Mouse (Mus musculus) CH12.LX (cell line): ENCODE data around the gene Ascl1. TPM values are rescaled to one million over a fixed set of nuclear protein-coding genes. Genes with fewer than 3 reads are reported as not detected.

Source experiments
- DNase-seq: peaks from one replicate; pipeline ENCODE4 v3.0.0-alpha.2; 2013; ENCODE audit errors: extremely low read depth
- H3K27ac ChIP-seq: 2 replicates; pipeline ENCODE4 v1.5.1; 2012; ENCODE audit warnings: low read depth, mild to moderate bottlenecking, control low read depth, moderate library complexity; ENCODE audit not compliant: insufficient read depth
- H3K27me3 ChIP-seq: replicated peaks from 2 replicates; pipeline ENCODE3; 2012; ENCODE audit warnings: inconsistent platforms
- H3K36me3 ChIP-seq, 2 experiments: replicated peaks in 1 of 2; 2 replicates each; pipeline versions ENCODE3 to v1.6.1; 2012; ENCODE audit warnings: inconsistent platforms in 1 of 2, low read length in 1 of 2, mild to moderate bottlenecking in 1 of 2, mixed read lengths in 1 of 2, moderate library complexity in 1 of 2; ENCODE audit not compliant: control insufficient read depth in 1 of 2, insufficient read depth in 1 of 2
- H3K4me1 ChIP-seq, 2 experiments: 2 replicates each; pipeline ENCODE4 v1.6.1; 2012; ENCODE audit warnings: inconsistent platforms in 1 of 2, moderate library complexity in 1 of 2; ENCODE audit not compliant: insufficient read depth in 2 of 2, control insufficient read depth in 1 of 2
- H3K4me2 ChIP-seq: 2 replicates; pipeline ENCODE4 v1.6.1; 2012; ENCODE audit warnings: low read depth, mild to moderate bottlenecking, control low read depth; ENCODE audit not compliant: poor library complexity, insufficient read depth, severe bottlenecking
- H3K4me3 ChIP-seq, 3 experiments: fragments of 150-350 bp in 1 of 3; sonication (generic) in 1 of 3; replicated peaks in 1 of 3; 2 replicates each; pipeline versions ENCODE3 to v1.5.1; 2011 to 2012; ENCODE audit warnings: low read depth in 2 of 3, low read length in 2 of 3, mild to moderate bottlenecking in 2 of 3, moderate library complexity in 2 of 3, control low read depth in 1 of 3, improper control_type of control experiment in 1 of 3, inconsistent platforms in 1 of 3, mixed read lengths in 1 of 3; ENCODE audit not compliant: poor library complexity in 1 of 3
- H3K79me2 ChIP-seq: replicated peaks from 2 replicates; pipeline ENCODE4 v1.6.1; 2012; ENCODE audit warnings: mild to moderate bottlenecking, moderate library complexity; ENCODE audit not compliant: control insufficient read depth, poor library complexity, insufficient read depth, severe bottlenecking; ENCODE audit errors: extremely low read depth
- H3K9ac ChIP-seq: 2 replicates; pipeline ENCODE4 v1.6.1; 2012; ENCODE audit warnings: low read depth, mild to moderate bottlenecking, control low read depth, moderate library complexity; ENCODE audit not compliant: insufficient read depth
- H3K9me3 ChIP-seq: replicated peaks from 2 replicates; pipeline ENCODE3; 2012; ENCODE audit warnings: low read length, inconsistent platforms, mixed read lengths
- BHLHE40 ChIP-seq: IDR thresholded peaks from 2 replicates; pipeline ENCODE4 v1.6.1; 2011; ENCODE audit warnings: mild to moderate bottlenecking, low read depth, low read length, improper control_type of control experiment
- CTCF ChIP-seq, 2 experiments: IDR thresholded peaks in 1 of 2; conservative IDR thresholded peaks in 1 of 2; 2 replicates each; pipeline ENCODE4 v1.5.1; 2011 to 2012; ENCODE audit warnings: low read depth in 2 of 2, low read length in 2 of 2, improper control_type of control experiment in 1 of 2, inconsistent platforms in 1 of 2, mild to moderate bottlenecking in 1 of 2, moderate library complexity in 1 of 2
- ETS1 ChIP-seq: conservative IDR thresholded peaks from 2 replicates; pipeline ENCODE4 v1.6.1; 2012; ENCODE audit warnings: low read depth, mild to moderate bottlenecking, inconsistent platforms, low read length, improper control_type of control experiment, moderate library complexity
- GABPA ChIP-seq: IDR thresholded peaks from 2 replicates; pipeline ENCODE4 v1.6.1; 2012; ENCODE audit warnings: low read depth, low read length, improper control_type of control experiment, inconsistent platforms; ENCODE audit not compliant: insufficient replicate concordance
- HCFC1 ChIP-seq: IDR thresholded peaks from 2 replicates; pipeline ENCODE4 v1.6.1; 2012; ENCODE audit warnings: low read depth, mild to moderate bottlenecking, inconsistent platforms, low read length, improper control_type of control experiment
- KAT2A ChIP-seq: IDR thresholded peaks from 2 replicates; pipeline ENCODE4 v1.6.1; 2012; ENCODE audit warnings: low read length, improper control_type of control experiment, inconsistent platforms; ENCODE audit not compliant: insufficient replicate concordance
- MAFK ChIP-seq: IDR thresholded peaks from 2 replicates; pipeline ENCODE4 v1.6.1; 2011; ENCODE audit warnings: low read length, improper control_type of control experiment; ENCODE audit not compliant: insufficient replicate concordance
- MAX ChIP-seq: IDR thresholded peaks from 2 replicates; pipeline ENCODE4 v1.6.1; 2011; ENCODE audit warnings: low read length, improper control_type of control experiment
- MAZ ChIP-seq: IDR thresholded peaks from 2 replicates; pipeline ENCODE4 v1.6.1; 2012; ENCODE audit warnings: low read depth, mild to moderate bottlenecking, inconsistent platforms, low read length, improper control_type of control experiment, moderate library complexity
- MXI1 ChIP-seq: IDR thresholded peaks from 2 replicates; pipeline ENCODE4 v1.6.1; 2011; ENCODE audit warnings: mild to moderate bottlenecking, low read depth, low read length, improper control_type of control experiment
- NELFE ChIP-seq: IDR thresholded peaks from 2 replicates; pipeline ENCODE4 v1.6.1; 2011; ENCODE audit warnings: low read depth, low read length, improper control_type of control experiment
- POLR2A ChIP-seq: IDR thresholded peaks from 2 replicates; pipeline ENCODE4 v1.6.1; 2011; ENCODE audit warnings: low read depth, mild to moderate bottlenecking, improper control_type of control experiment, low read length
- RAD21 ChIP-seq: IDR thresholded peaks from 2 replicates; pipeline ENCODE4 v1.6.1; 2011; ENCODE audit warnings: low read depth, mild to moderate bottlenecking, low read length, improper control_type of control experiment, moderate library complexity
- SMC3 ChIP-seq: IDR thresholded peaks from 2 replicates; pipeline ENCODE4 v1.6.1; 2011; ENCODE audit warnings: low read depth, low read length, improper control_type of control experiment
- TCF12 ChIP-seq: IDR thresholded peaks from 2 replicates; pipeline ENCODE4 v1.6.1; 2014; ENCODE audit warnings: low read depth, mild to moderate bottlenecking, inconsistent platforms, low read length, improper control_type of control experiment
- UBTF ChIP-seq: IDR thresholded peaks from 2 replicates; pipeline ENCODE4 v1.6.1; 2012; ENCODE audit warnings: low read depth, mild to moderate bottlenecking, inconsistent platforms, low read length, improper control_type of control experiment, moderate library complexity
- USF1 ChIP-seq: IDR thresholded peaks from 2 replicates; pipeline ENCODE4 v1.6.1; 2014; ENCODE audit warnings: low read depth, mild to moderate bottlenecking, inconsistent platforms, low read length, improper control_type of control experiment
- ZKSCAN1 ChIP-seq: IDR thresholded peaks from 2 replicates; pipeline ENCODE4 v1.6.1; 2012; ENCODE audit warnings: low read depth, inconsistent platforms, low read length, improper control_type of control experiment, borderline replicate concordance
- ZMIZ1 ChIP-seq: IDR thresholded peaks from 2 replicates; pipeline ENCODE4 v1.6.1; 2012; ENCODE audit warnings: low read depth, mild to moderate bottlenecking, inconsistent platforms, low read length, improper control_type of control experiment
- ZNF384 ChIP-seq: IDR thresholded peaks from 2 replicates; pipeline ENCODE4 v1.6.1; 2012; ENCODE audit warnings: low read depth, low read length, improper control_type of control experiment, inconsistent platforms
- dilution Hi-C: fragments of 300-500 bp; cut with MboI; formaldehyde crosslinking; loops from 2 replicates; pipeline ENCODE4 v1.14.3; 2020; ENCODE audit warnings: low sequenced_read_pairs; ENCODE audit not compliant: extremely low pct_unique_long_range_greater_than_20kb, extremely low pct_ligation_motif_present
- in situ Hi-C: fragments of 300-500 bp; cut with MboI; formaldehyde crosslinking; loops from 3 replicates; pipeline ENCODE4 v1.14.3; 2019; ENCODE audit warnings: low sequenced_read_pairs, low pct_ligation_motif_present, low pct_unique_long_range_greater_than_20kb, mixed read lengths
- polyA plus RNA-seq: library from polyadenylated mRNA; unstranded; fragments of >175 nt; gene quantifications from 2 replicates; pipeline ENCODE4 v1.2.1, GENCODE M21; 2012; ENCODE audit warnings: low read depth; ENCODE audit not compliant: insufficient read length
- total RNA-seq, 2 experiments: library from RNA; depleted of rRNA; stranded (reverse); fragments of 300-350 nt in 1 of 2; fragments of >200 nt in 1 of 2; gene quantifications; 2 replicates each; pipeline ENCODE4 v1.2.3; 2012 to 2014

Ascl1 gene
- total and polyA plus RNA-seq, 3 experiments: not detected

DNA sequence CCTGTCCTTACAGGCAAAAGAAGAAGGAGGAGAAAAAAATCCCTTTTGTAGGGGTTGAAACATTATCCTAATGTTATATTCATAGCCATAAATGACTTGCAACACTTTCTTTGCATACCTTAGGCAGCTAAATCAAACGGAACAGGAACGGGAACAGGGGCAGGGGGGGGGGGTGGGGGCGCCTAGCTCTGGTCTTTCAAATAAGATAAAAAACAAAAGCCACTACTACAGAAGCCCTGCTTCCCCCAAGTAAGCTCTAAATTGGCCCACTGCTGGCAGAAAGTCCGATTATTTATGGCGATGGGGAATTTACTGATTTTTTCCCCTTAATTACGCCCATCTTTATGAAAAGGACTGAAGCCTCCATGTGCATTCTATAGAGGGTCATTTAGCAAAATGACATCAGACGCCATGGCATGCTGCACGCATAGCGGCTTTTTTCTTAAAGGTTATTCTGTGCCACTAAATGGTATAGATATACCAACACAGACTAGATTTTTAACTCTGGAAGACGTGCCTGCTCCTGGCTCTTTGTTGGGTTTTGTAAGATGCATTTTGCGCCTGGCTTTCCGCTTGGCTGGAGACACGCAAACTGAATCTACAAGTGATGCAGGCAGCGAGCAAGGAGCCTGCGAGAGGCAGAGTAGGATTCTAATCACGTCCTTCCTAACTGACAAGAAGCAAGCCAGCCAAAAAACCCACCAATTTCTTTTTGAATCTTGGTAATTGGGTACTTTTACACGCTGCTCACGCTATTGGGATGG lies 4.0 kb downstream of the Ascl1 start:
- H3K4me3 ChIP-seq: no peak overlapping the region
- H3K27me3 ChIP-seq: no peaks in the 10 kb centered on the region
- peaks cover 8% of the 10 kb centered on the region for H3K9me3 ChIP-seq
- H3K36me3 ChIP-seq: no peaks in the 10 kb centered on the region
- TF ChIP-seq BHLHE40 (no peak), MAFK (no peak), MAZ (no peak), ETS1 (no peak)
- no peak overlapping the region for H3K27ac ChIP-seq
- no peak overlapping the region for H3K9ac ChIP-seq
- in situ Hi-C loops (no loop called here), dilution Hi-C loops (no loop called here)
- H3K79me2 ChIP-seq: no peaks in the 10 kb centered on the region
- H3K4me2 ChIP-seq: no peak overlapping the region
- DNase-seq: no peak
- no peaks in the 10 kb centered on the region; a peak in 1 of 4 replicates for H3K4me1 ChIP-seq

DNA sequence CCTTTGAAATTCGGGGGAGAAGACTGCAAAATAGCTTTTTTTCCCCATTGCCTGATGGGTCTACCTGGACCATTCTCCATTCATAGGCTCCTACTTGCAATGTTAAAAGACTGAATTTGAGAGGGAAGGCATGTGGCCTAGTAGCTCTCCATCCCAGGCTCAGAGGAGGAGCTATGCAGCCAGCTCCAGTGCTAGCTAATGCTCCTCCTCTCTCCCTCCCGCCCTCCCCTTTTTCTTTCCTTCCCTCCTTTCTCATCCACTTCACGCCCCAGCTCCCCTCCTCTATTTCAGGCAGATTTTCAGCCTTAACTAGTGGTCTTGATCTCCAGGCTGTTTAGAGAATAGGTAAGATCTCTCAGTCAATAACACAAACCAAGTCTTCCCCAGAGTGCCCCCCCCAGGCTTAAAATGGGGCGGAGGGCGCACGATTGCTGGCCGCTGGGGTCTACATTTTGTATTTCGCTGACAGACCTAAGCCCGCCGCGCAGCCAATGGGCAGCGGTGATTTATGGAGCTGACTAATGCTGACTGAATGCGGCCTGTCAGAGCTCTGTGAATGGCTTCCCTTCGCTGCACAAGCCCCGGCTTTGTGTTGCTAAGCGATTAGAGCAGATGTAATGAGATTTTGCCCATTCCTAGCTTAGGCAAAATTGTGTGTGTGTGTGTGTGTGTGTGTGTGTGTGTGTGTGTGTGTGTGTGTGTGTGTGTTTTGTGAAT lies 4.9 kb downstream of the Ascl1 start:
- Histone ChIP-seq H3K9me3 (peaks cover 8% of the 10 kb centered on the region), H3K36me3 (no peaks in the 10 kb centered on the region), H3K79me2 (no peaks in the 10 kb centered on the region), H3K4me2 (no peak overlapping the region), H3K4me1 (no peaks in the 10 kb centered on the region; a peak in 1 of 4 replicates), H3K9ac (no peak overlapping the region), H3K4me3 (no peak overlapping the region), H3K27ac (no peak overlapping the region), H3K27me3 (no peaks in the 10 kb centered on the region)
- TF ChIP-seq ZKSCAN1 (no peak), CTCF (conservative IDR thresholded peaks at IDR 0.05 in 1 of 2, IDR thresholded peaks at IDR 0.05 in 1 of 2; ENCODE audit: low read depth in 2 of 2, low read length in 2 of 2) (no peak), ZMIZ1 (no peak), USF1 (no peak), POLR2A (no peak), UBTF (no peak), NELFE (no peak), MAX (no peak), HCFC1 (no peak), ZNF384 (no peak), KAT2A (no peak), TCF12 (no peak), GABPA (no peak), RAD21 (no peak), BHLHE40 (no peak), SMC3 (no peak), MXI1 (no peak)
- dilution Hi-C loops (no loop called here), in situ Hi-C loops (no loop called here)
- DNase-seq: no peak
